Mouse (Mus musculus): Measurements from ENCODE around the gene Serping1.

DNA sequence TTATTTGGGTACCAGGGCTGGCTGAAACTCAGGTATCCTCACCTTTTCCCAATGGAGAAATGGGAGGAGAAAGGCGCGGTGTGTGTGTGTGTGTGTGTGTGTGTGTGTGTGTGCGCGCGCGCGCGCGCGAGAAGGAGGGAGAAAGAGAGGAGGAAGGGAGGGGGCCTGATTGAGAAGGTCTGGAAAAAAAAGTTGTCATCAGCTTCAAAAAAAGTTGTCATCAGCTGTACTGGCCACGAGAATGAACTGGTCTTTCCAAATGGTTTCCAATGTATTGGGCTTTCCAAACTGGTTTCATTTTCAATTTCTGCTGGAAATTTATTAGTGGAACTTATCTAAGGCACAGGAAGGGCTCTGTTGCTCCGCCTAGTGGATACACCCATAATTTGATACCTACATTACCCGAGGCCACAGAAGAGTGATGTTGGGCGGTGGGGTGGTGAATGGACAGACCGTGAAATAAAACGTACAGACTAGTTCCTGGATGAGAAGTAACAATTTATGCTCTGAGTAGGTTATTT lies 23.9 kb upstream of the Serping1 start:
- TF ChIP-seq CTCF (IDR thresholded peaks at IDR 0.05; ENCODE audit: control insufficient read depth, insufficient read depth, insufficient replicate concordance, low read depth, low read length) (no peak), POLR2A (IDR thresholded peaks at IDR 0.05; ENCODE audit: control insufficient read depth, low read depth, low read length) (no peak)
